Mouse (Mus musculus) heart, adult 2 months (tissue): ENCODE measurements around the gene Mpp2.

Experiments
- CTCF ChIP-seq: fragments of 200-600 bp; IDR thresholded peaks from 2 replicates; pipeline ENCODE4 v1.8.1; 2022; ENCODE audit warnings: antibody characterized with exemption, mild to moderate bottlenecking, moderate library complexity
- EP300 ChIP-seq: fragments of 200-500 bp; IDR thresholded peaks from 2 replicates; pipeline ENCODE4 v1.6.1; 2011; ENCODE audit warnings: low read depth, low read length, control low read depth; ENCODE audit not compliant: insufficient read depth
- POLR2A ChIP-seq: fragments of 200-500 bp; IDR thresholded peaks from 2 replicates; pipeline ENCODE4 v1.6.1; 2011; ENCODE audit warnings: mild to moderate bottlenecking, low read depth, low read length, control low read depth; ENCODE audit not compliant: insufficient read depth

DNA sequence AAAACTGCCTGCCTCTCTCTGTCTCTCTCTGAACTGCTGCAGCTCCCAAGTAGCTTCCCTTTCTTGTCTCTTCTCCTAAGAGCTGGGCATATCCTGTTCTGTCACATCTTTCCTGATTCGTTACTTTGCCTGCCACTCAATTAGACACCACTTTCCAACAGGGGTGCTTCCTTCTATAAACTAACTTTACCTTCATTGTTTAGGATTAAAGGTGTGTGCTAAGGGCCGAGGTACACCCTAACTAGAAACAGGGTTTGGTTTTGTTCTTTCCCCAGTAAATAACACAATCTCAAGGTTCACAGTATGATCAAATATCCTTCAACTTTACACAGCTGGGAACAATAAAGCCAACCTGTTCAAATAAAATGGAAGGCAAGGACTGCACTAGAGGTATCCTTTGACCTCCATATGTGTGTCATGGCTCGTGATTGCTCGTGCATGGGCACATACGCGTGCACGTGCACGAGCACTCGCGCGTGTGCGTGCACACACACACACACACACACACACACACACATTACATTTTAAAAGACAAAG lies 55.2 kb downstream of the Mpp2 start:
- no peak for TF ChIP-seq CTCF
- no peak for TF ChIP-seq EP300
- TF ChIP-seq POLR2A = no peak
